Mouse (Mus musculus) embryonic stem cell, embryonic (primary cell): Measurements from ENCODE around the gene Mgp.

ENCODE experiments used
- CTCF ChIA-PET, 4 experiments: fragments of 300-600 bp in 2 of 4; fragments of 350-600 bp in 2 of 4; sonication (Branson Sonifier 250); formaldehyde crosslinking; loops; one replicate each; lab custom pipeline; 2022; ENCODE audit warnings: inconsistent platforms in 2 of 4; lab: Charles Lee
- POLR2A ChIA-PET, 4 experiments: fragments of 300-600 bp in 2 of 4; fragments of 350-600 bp in 2 of 4; sonication (Branson Sonifier 250); formaldehyde crosslinking; loops; one replicate each; lab custom pipeline; 2022; ENCODE audit warnings: antibody characterized with exemption in 4 of 4, inconsistent platforms in 1 of 4; lab: Charles Lee

The Mgp gene

GRCm38 (mm10) chr6:136903885-136904470 lies 28.4 kb upstream of the Mgp start:
- ChIA-PET CTCF (interaction anchor here in 2 of 4 experiments (0.6 to 0.8 kb wide), 2 partner anchors 9 to 30 kb away, joined by 3 read pairs; no protein-coding TSS in a partner anchor), POLR2A (interaction anchor here in 2 of 4 experiments (1.0 to 2.7 kb wide), 2 partner anchors 100 kb away, joined by 3 to 12 read pairs; partner anchors contain the start of gene Hist4h4 (in 1 of the 2))

GRCm38 (mm10) chr6:136902527-136902926 lies 26.9 kb upstream of the Mgp start:
- ChIA-PET POLR2A (interaction anchor here in 1 of 4 experiments (2.7 kb wide), 1 partner anchor 99 kb away, joined by 12 read pairs; the partner anchor contains the start of gene Hist4h4), CTCF (interaction anchor here in 1 of 4 experiments (0.6 kb wide), 1 partner anchor 509 kb away, joined by 3 read pairs; no protein-coding TSS in a partner anchor)

- CTCF ChIA-PET: no interaction called here
- POLR2A ChIA-PET: no interaction called here
Observed at GRCm38 (mm10) chr6:136901010-136901409, 25.4 kb upstream of the Mgp start.

- POLR2A ChIA-PET: no interaction called here
- CTCF ChIA-PET: no interaction called here
Observed at GRCm38 (mm10) chr6:136900369-136901009, 24.9 kb upstream of the Mgp start.

DNA sequence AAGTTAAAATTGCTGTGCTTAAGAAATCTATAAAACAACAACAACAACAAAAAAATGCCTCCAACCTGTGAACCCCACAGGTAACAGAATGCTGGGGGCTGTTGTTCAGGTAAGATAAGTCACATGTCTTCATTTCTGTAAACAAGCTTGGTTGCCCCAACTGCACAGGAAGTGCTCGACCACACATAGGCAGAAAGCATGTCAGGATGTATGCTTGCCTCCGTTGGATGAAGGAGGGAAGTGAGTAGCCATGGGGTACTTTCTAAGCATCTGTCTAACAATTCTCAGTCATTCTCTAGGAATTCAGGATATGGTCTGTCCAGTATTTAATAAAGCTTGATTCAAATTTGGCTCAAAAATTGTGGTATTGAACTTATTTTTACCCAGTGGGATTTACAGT lies 23.3 kb upstream of the Mgp start:
- POLR2A ChIA-PET: no interaction called here
- CTCF ChIA-PET: interaction anchor here in 1 of 4 experiments (0.6 kb wide), 1 partner anchor 81 kb away, joined by 5 read pairs; no protein-coding TSS in a partner anchor

GRCm38 (mm10) chr6:136898222-136898621 lies 22.6 kb upstream of the Mgp start:
- ChIA-PET POLR2A (no interaction called here), CTCF (interaction anchor here in 1 of 4 experiments (0.6 kb wide), 1 partner anchor 82 kb away, joined by 5 read pairs; no protein-coding TSS in a partner anchor)

- ChIA-PET POLR2A (no interaction called here), CTCF (no interaction called here)
Observed at GRCm38 (mm10) chr6:136897789-136898188, 22.2 kb upstream of the Mgp start.

DNA sequence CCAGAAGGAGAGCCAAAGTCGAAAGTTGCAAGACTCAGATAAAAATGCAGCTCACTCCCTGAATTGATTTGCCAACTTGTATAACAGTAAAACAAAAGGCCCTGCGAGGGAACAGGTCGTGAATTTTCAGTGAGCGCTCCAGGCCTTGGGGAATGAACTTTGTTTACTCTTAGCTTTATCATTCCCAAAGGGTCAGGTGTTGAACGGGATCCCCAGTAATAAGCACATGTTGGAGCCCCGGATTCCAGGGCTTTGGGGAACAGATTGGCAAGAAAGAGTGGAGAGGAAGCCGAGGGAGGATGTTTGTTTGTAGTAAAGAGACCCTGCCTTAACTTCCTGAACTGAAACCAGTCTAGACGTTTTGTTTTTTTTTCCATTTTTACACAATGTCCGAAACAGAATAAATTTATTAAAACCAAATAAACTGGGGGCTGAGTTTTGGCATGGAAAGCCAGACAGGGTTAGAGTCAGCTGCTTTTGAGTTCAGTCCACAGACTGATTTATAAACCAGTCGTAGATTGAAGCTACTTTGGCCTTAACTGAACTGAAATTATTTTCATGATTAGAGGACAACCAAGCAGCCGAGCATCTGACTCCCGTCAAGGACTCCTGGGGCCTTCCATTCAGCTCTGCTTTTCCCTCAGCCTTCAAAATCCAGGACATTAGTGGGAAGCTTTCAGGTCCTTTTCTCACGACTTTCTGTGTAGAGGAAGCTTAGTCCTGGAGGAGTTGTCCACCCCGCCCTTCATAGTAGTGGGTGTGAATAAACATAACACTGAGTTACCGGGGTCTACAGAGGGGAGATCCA lies 19.1 kb upstream of the Mgp start:
- ChIA-PET CTCF (interaction anchor here in 2 of 4 experiments (0.6 to 0.9 kb wide), 2 partner anchors 9 to 1779 kb away, joined by 3 read pairs; no protein-coding TSS in a partner anchor), POLR2A (interaction anchor here in 1 of 4 experiments (0.8 kb wide), 1 partner anchor 13 kb away, joined by 3 read pairs; no protein-coding TSS in a partner anchor)

- ChIA-PET POLR2A (no interaction called here), CTCF (interaction anchor here in 1 of 4 experiments (0.6 kb wide), 1 partner anchor 13 kb away, joined by 4 read pairs; no protein-coding TSS in a partner anchor)
Observed at GRCm38 (mm10) chr6:136892002-136892401, 16.4 kb upstream of the Mgp start.

GRCm38 (mm10) chr6:136889554-136889953 lies 13.9 kb upstream of the Mgp start:
- CTCF ChIA-PET: no interaction called here
- POLR2A ChIA-PET: no interaction called here

GRCm38 (mm10) chr6:136889067-136889466 lies 13.4 kb upstream of the Mgp start:
- ChIA-PET CTCF (no interaction called here), POLR2A (interaction anchor here in 1 of 4 experiments (1.2 kb wide), 1 partner anchor 86 kb away, joined by 3 read pairs; no protein-coding TSS in a partner anchor)

DNA sequence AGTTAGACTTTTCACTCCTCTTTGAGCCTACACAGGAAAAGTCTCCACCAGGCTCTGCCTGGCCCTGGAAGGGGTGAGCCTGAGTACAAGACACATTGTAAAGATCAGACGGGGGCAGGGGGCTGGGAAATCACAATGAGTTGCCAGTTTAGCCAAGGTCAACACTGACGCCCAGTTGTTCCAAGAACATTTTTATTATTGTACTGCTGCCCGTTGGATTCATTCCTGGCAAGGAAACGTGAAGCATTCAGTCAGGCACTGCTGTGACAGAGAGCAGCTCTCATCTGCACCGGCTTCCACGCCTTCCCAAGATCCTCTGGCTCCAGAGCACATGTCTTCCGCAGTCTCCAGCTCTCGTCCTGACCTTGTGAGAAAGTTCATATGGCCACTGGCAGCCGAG lies 12.2 kb upstream of the Mgp start:
- ChIA-PET POLR2A (interaction anchor here in 1 of 4 experiments (1.2 kb wide), 1 partner anchor 84 kb away, joined by 3 read pairs; no protein-coding TSS in a partner anchor), CTCF (no interaction called here)

GRCm38 (mm10) chr6:136884766-136885165 lies 9.1 kb upstream of the Mgp start:
- CTCF ChIA-PET: interaction anchor here in 1 of 4 experiments (0.7 kb wide), 1 partner anchor 174 kb away, joined by 4 read pairs; no protein-coding TSS in a partner anchor
- POLR2A ChIA-PET: interaction anchor here in 2 of 4 experiments (1.1 to 1.7 kb wide), 2 partner anchors 45 to 81 kb away, joined by 3 read pairs; no protein-coding TSS in a partner anchor

- ChIA-PET POLR2A (interaction anchor here in 2 of 4 experiments (0.8 to 1.7 kb wide), 3 partner anchors 23 to 80 kb away, joined by 3 read pairs; no protein-coding TSS in a partner anchor), CTCF (interaction anchor here in 1 of 4 experiments (0.6 kb wide), 1 partner anchor 505 kb away, joined by 3 read pairs; no protein-coding TSS in a partner anchor)
Observed at GRCm38 (mm10) chr6:136883961-136884360, 8.3 kb upstream of the Mgp start.

- CTCF ChIA-PET: interaction anchor here in 1 of 4 experiments (0.6 kb wide), 1 partner anchor 505 kb away, joined by 3 read pairs; no protein-coding TSS in a partner anchor
- POLR2A ChIA-PET: interaction anchor here in 1 of 4 experiments (0.8 kb wide), 1 partner anchor 24 kb away, joined by 3 read pairs; no protein-coding TSS in a partner anchor
Observed at GRCm38 (mm10) chr6:136883431-136883915, 7.8 kb upstream of the Mgp start.

GRCm38 (mm10) chr6:136881678-136882077 lies 6.1 kb upstream of the Mgp start:
- CTCF ChIA-PET: interaction anchor here in 2 of 4 experiments (0.6 kb wide), 2 partner anchors 47 to 310 kb away, joined by 3 read pairs; no protein-coding TSS in a partner anchor

GRCm38 (mm10) chr6:136874599-136874998 lies 1.0 kb downstream of the Mgp start:
- POLR2A ChIA-PET: interaction anchor here in 2 of 4 experiments (0.8 to 1.3 kb wide), 2 partner anchors 47 to 70 kb away, joined by 3 read pairs; partner anchors contain the start of genes Hist4h4 (in 1 of the 2) and Wbp11 (in 1 of the 2)
- CTCF ChIA-PET: no interaction called here

More at GRCm38 (mm10) chr6:136881678-136882077, 6.1 kb upstream of the Mgp start:
- POLR2A ChIA-PET: interaction anchor here in 3 of 4 experiments (0.6 to 1.2 kb wide), 5 partner anchors 13 to 78 kb away, joined by 3 to 6 read pairs (median 4); partner anchors contain the start of genes H2afj (in 1 of the 3) and Hist4h4 (in 1 of the 3)

DNA sequence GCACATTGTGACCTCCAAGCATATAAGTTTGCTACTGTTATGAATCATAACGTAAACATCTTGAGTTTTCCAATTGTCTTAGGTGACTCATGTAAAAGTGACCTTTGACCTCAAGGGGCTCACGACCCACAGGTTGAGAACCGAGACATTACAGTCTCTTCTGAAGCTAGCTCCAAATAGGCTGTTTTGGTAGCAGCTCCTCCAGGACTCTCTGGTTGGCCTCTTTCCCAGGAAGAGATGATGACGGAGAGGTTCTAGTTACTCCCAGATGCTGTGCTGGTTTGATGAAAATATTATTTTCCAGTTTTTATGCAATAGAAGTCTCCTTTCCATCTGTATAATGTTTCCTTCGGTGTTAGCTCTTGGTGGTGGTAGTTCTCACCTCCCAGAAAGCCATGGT lies 6.7 kb downstream of the Mgp start:
- CTCF ChIA-PET: no interaction called here
- POLR2A ChIA-PET: interaction anchor here in 1 of 4 experiments (1.3 kb wide), 1 partner anchor 65 kb away, joined by 8 read pairs; the partner anchor contains the start of gene Hist4h4
